Mouse (Mus musculus) inflammation-experienced regulatory T-cells, adult 16 weeks (primary cell): Measurements from ENCODE around the gene Ap1b1. TPM values are rescaled to one million over a fixed set of nuclear protein-coding genes. Genes with fewer than 3 reads are reported as not detected.

ENCODE experiments used
- polyA plus RNA-seq: library from polyadenylated mRNA; unstranded; fragments of 100-300 nt; shearing (Covaris generic); gene quantifications from one replicate; pipeline ENCODE4 v1.2.1, GENCODE M21; 2017

The Ap1b1 gene
- 125 TPM for polyA plus RNA-seq

GRCm38 (mm10) chr11:4986695-4987486, at the start of gene Ap1b1:
TSS of gene Ap1b1 (plus strand) at chr11:4986824.

DNA sequence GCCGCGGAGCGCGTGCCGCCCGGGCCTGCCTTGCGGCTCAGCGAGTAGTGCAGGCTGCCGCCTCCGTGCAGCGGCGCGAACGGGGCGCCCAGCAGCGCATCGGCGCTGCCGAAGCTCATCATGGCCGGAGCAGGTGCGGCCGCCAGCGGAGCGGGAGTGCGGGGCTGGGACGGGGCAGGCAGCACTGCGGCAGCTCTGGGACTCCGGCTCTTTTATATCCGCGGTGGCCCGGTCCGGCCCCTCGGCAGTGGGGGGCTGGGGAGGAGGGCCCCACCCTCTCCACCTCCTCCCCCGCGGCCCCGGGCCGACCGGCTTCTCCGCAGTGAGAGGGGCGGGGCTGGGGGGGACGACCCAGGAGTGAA, 38.8 kb upstream of the Ap1b1 start, which contains the start of gene Nefh:
Nefh (minus strand) TSS at position 252 of the 362 bp plus-strand sequence.

GRCm38 (mm10) chr11:5057856-5058641, 71.4 kb downstream of the Ap1b1 start, which contains the start of gene Rasl10a:
TSS of gene Rasl10a (plus strand) at chr11:5058128.

DNA sequence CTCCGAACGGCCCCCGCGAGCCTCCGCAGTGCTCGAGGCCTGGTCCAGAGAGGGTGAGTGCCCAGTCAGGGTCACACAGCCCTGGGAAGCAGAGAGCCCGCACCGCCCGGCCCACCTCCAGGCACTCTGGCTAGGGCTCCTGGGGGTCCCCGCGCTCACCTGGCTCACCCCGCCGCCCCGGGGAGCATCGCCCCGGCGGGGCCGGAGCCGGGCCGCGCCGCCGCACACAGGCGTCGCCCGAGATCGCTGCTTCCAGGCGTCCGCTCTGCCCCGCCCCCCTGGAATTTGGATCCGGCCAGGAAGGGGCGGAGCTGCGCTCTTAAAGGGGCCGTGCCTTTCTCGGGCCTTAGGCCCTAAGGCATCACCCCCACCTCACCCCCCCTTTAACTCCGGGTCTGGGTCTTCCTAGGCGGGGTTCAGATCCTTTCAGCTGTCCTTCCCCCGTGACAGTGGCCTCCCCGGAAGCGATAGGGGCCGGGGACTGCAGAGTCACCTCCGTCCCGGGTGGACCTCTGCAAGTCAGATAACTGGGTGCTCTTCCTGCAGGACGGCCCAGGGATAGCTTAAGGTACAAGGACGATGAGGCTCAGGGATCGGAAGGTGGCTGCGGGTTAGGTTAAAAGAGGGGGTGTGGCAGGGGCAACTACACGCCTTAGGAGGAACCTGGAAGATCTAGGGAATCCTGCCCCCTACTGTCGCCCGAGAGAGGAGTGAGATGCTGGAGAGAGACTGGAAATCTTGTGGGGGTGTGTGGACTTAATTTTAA, 78.6 kb downstream of the Ap1b1 start, which contains the start of gene Gas2l1:
Gas2l1 (minus strand) TSS at position 272 of the 766 bp plus-strand sequence.

Other genes starting within 250 kb of the Ap1b1 start
- not detected for gene Cabp7, start 240.0 kb upstream of the Ap1b1 start, polyA plus RNA-seq
- gene Nf2, start 137.3 kb upstream of the Ap1b1 start, polyA plus RNA-seq, result 59.9 TPM
- gene Nipsnap1, start 112.9 kb upstream of the Ap1b1 start, polyA plus RNA-seq, result 50.1 TPM
- 58.8 TPM for gene Thoc5, start 91.5 kb upstream of the Ap1b1 start, polyA plus RNA-seq
- 6.6 TPM for gene Nefh, start 38.8 kb upstream of the Ap1b1 start, polyA plus RNA-seq
- not detected for gene Rasl10a, start 71.3 kb downstream of the Ap1b1 start, polyA plus RNA-seq
- 2.5 TPM for gene Gas2l1, start 78.5 kb downstream of the Ap1b1 start, polyA plus RNA-seq
- gene Rhbdd3, start 112.1 kb downstream of the Ap1b1 start, polyA plus RNA-seq, result 11.0 TPM
- gene Ewsr1, start 112.4 kb downstream of the Ap1b1 start, polyA plus RNA-seq, result 905 TPM
- gene Emid1, start 165.4 kb downstream of the Ap1b1 start, polyA plus RNA-seq, result 1.5 TPM